Mouse (Mus musculus) inflammation-experienced regulatory T-cells, adult 6 months (primary cell): ENCODE measurements around the gene Epp13. TPM values are rescaled to one million over a fixed set of nuclear protein-coding genes. Genes with fewer than 3 reads are reported as not detected.
"Not testable (repeated sequence)": the region's sequence is repeated elsewhere in the genome, so short reads cannot be mapped to it uniquely, and the experiment has no call there.

ENCODE experiments used
- ATAC-seq: one replicate; pipeline ENCODE4 v1.8.0; 2017
- polyA plus RNA-seq, 3 experiments: library from polyadenylated mRNA; unstranded; fragments of 100-300 nt; shearing (Covaris generic); gene quantifications; one replicate each; pipeline ENCODE4 v1.2.1; 2017

Epp13 gene
- polyA plus RNA-seq: not detected

- no peak for ATAC-seq
These were observed at the start of gene Epp13 for GRCm38 (mm10) chr7:6252410-6252809. Gene Epp13 (plus strand): TSS chr7:6252710.

- ATAC-seq: no peak
These were observed 48.3 kb upstream of the Epp13 start for GRCm38 (mm10) chr7:6204200-6204599.

- peak; percentile 48 for ATAC-seq
These were observed 39.4 kb upstream of the Epp13 start for GRCm38 (mm10) chr7:6213144-6213543.

- not testable (repeated sequence) for ATAC-seq
These were observed 37.8 kb upstream of the Epp13 start for GRCm38 (mm10) chr7:6214691-6215090.

- no peak for ATAC-seq
These were observed 32.4 kb upstream of the Epp13 start for GRCm38 (mm10) chr7:6220147-6220546.

GRCm38 (mm10) chr7:6221978-6222377 lies 30.5 kb upstream of the Epp13 start, which contains the start of gene Zscan5b:
Gene Zscan5b (plus strand): TSS chr7:6222278.
- ATAC-seq: no peak

- not testable (repeated sequence) for ATAC-seq
These were observed 24.0 kb upstream of the Epp13 start for GRCm38 (mm10) chr7:6228491-6228890.

GRCm38 (mm10) chr7:6239787-6240186 lies 12.7 kb upstream of the Epp13 start:
- no peak for ATAC-seq

GRCm38 (mm10) chr7:6240841-6241425 lies 11.6 kb upstream of the Epp13 start:
- ATAC-seq: peak; percentile 63

GRCm38 (mm10) chr7:6244361-6245292 lies 7.9 kb upstream of the Epp13 start:
- no peak for ATAC-seq

GRCm38 (mm10) chr7:6254451-6254850 lies 1.9 kb downstream of the Epp13 start:
- no peak for ATAC-seq

- no peak for ATAC-seq
These were observed 4.9 kb downstream of the Epp13 start for GRCm38 (mm10) chr7:6257386-6257785.

- ATAC-seq: no peak
These were observed 6.0 kb downstream of the Epp13 start for GRCm38 (mm10) chr7:6258232-6259220.

- not testable (repeated sequence) for ATAC-seq
These were observed 7.5 kb downstream of the Epp13 start for GRCm38 (mm10) chr7:6260004-6260403.

GRCm38 (mm10) chr7:6262120-6262519 lies 9.6 kb downstream of the Epp13 start:
- ATAC-seq: no peak

GRCm38 (mm10) chr7:6262984-6263383 lies 10.5 kb downstream of the Epp13 start:
- ATAC-seq: no peak

GRCm38 (mm10) chr7:6265695-6266094 lies 13.2 kb downstream of the Epp13 start:
- ATAC-seq: peak; percentile 64

- no peak for ATAC-seq
These were observed 25.4 kb downstream of the Epp13 start for GRCm38 (mm10) chr7:6277906-6278305.

GRCm38 (mm10) chr7:6282749-6283148 lies 30.2 kb downstream of the Epp13 start:
- peak; percentile 50 for ATAC-seq

GRCm38 (mm10) chr7:6283451-6284075 lies 31.1 kb downstream of the Epp13 start:
- peak; percentile 66 for ATAC-seq

GRCm38 (mm10) chr7:6284442-6285012 lies 32.0 kb downstream of the Epp13 start:
- no peak for ATAC-seq

GRCm38 (mm10) chr7:6285366-6285765 lies 32.9 kb downstream of the Epp13 start:
- ATAC-seq: no peak
